Mouse (Mus musculus) neutrophil, adult 5-6 weeks (primary cell): ENCODE measurements around the gene Itk. TPM values are rescaled to one million over a fixed set of nuclear protein-coding genes. Genes with fewer than 3 reads are reported as not detected.

Experiments
- ATAC-seq: fragments of 151-379, 151-347 bp; 2 replicates; pipeline ENCODE4 v1.8.0; 2017; ENCODE audit warnings: mild to moderate bottlenecking, moderate TSS enrichment; ENCODE audit not compliant: insufficient number of reproducible peaks, poor library complexity, low FRiP score, severe bottlenecking; ENCODE audit errors: extremely low read depth
- total RNA-seq: library from RNA; stranded (forward); fragments of 200-1000 nt; gene quantifications from 2 replicates; pipeline ENCODE4 v1.2.3, GENCODE M21; 2017

Gene Itk
- total RNA-seq, 1 experiment from 2014 or later = 28.7 TPM

DNA sequence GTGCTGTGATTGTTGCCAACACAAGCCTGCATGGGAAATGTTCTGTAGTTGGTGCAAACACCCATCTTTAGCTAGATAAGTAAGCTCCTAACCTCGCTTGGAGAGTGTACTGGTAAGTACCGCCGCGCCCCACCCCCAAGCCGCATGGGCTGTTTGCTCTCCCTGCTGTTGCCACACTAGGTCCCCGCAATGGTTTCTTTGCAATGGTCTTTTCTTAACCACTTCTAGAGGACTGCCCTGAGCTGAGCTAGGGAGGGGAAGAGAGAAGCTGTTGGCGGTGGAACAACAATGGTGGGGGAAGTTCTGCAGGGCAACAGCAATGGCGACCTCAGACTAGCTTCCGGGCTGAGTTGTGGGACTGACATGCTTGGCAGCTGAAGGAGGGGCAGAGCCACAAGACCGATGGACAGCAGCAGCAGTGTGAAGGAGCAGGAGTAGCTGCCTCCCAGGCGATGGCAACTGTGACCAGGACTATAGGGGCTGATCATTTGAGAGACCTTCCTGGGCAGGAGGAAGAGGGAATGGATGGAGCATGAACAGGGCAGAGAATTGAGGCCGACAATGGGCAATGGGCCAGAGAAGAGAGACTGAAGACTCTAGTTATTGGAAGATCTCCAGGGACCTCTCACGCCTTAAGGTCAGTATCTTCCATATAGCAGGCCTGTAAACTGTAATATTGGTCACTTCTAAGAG lies 7.0 kb upstream of the Itk start, which contains the start of gene Fam71b:
Gene Fam71b, plus strand, starts transcription at position 393 of the 693 bp plus-strand sequence.
- no peak for ATAC-seq

DNA sequence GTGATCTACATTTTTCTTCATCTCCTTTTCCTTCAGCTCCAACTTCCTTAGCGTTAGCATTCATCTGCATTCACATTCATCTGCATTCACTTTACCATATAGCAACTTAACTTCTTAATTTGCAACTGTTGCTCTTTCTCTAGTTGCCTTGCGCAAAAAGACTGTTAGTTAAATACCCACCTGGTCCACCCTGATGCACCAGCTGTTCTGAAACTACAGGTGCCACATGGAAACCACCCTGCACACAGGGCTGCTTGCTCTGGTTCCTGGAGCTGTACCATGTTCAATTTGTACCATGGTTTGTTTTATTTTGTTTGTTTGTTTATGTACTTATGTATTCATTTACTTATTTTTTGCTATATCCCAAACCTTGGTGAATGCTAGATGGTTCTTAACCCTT lies 6.4 kb upstream of the Itk start:
- ATAC-seq = no peak

GRCm38 (mm10) chr11:46395088-46395487 lies 5.8 kb upstream of the Itk start:
- ATAC-seq = no peak

DNA sequence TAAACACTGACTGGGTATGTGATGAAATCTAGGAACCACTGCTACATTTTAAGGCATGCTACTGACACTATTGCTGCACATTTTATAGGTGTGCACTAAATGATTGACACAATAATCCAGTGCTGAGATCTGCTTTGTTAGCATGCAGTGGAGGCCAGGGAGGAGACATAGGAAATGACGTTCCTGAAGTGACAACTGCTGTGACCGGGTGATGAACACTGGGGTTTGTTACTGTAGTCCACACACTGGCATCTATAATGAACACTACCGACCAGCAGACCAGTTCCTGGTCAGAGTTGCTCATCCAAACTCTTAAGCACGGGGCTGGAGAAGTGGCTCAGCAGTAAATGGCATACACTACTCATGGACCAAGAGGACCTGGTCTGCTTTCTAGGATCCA lies 4.1 kb upstream of the Itk start:
- ATAC-seq = no peak

DNA sequence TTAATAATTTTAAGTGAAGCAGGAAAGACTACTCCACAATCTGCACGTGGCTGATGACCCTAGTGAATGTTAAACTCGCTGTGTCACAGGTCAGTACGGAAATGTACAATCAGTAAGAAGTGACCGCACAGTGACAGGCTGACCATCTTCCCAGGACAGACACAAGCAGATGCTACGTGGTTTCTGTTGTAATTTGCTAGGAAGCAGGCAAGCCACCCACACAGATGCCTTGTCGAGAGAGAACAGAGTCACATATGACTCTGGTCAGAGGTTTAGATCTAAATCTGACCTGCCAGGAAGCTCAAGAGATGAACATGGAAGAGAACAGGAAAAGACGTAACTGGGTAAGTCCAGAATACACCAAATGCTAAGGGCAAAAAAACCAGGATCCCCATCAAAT lies 3.6 kb upstream of the Itk start:
- ATAC-seq = no peak

DNA sequence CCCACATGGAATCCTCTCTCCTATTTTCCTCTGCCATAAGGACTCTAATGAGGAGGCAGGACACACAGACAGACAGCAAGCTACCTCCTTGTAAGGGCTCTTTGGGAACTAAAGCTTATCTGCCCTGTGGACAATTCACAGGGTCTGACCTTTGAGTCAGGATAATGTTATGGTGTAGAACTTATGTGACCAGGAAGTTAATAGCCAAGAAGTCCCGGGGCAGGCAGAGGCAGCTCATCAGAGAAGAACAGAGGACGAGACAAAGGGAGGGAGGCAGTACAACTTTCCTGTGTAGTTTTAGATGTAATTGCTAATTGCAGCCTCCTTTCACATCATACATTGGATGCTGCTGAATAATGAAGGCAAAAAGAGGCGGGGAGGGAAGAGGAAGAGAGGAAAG lies 1.3 kb upstream of the Itk start:
- ATAC-seq = no peak

DNA sequence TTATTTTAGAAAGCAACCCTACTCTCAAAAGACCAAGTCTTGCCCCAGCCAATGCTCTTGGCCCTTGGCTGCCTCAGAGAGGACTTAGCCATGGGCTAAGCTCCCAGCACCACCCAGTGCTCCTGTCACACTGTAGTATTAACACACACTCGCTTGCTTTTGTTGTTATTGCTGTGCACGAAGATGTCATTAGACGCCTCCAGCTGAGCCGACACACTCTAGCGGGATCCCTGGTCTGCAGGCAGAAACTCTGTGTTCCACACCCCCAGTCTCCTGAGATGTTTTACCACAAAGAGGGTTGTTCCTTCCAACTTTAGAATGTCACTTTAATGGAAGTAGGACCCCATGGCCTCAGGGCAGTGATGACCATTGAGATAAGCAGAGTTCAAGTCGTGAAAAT lies 877 bp downstream of the Itk start:
- no peak for ATAC-seq

GRCm38 (mm10) chr11:46387061-46387460 lies 2.3 kb downstream of the Itk start:
- no peak for ATAC-seq

GRCm38 (mm10) chr11:46386556-46386955 lies 2.8 kb downstream of the Itk start:
- ATAC-seq = no peak

DNA sequence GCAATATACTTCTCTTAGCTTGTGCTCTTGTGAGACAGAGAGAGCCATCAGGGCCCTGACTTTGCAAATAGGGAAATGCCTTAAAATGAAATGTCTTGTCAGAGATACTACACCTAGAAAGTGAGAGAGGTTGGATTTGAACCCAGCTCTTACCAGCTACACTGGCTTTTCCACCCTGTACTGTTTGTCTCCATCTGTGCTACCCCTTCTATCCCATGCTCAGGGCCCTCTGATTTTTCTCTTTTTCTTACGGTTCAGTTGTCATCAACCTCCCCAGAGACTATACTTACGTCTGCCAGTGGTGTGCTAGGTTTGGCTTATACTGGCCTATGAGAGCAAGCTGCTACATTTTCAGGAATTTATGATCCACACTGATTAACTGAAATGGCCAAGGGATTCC lies 4.4 kb downstream of the Itk start:
- no peak for ATAC-seq

DNA sequence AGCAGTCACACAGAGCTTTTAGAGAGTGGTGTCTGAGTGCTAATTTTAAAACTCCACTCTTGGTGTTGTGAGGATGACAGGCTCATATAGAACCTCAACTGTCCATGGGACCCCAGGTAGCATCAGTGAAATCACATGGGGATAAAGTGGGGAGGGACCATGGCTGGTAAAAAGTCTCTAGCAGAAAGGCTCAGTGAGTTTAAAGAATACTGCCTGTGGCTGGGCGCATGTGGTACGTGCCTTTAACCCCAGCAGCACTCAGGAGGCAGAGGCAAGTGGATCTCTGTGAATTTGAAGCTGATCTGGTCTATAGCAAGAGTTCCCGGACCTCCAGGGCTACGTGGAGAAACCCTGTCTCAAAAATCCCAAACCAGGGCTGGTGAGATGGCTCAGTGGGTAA lies 6.8 kb downstream of the Itk start:
- ATAC-seq = no peak

DNA sequence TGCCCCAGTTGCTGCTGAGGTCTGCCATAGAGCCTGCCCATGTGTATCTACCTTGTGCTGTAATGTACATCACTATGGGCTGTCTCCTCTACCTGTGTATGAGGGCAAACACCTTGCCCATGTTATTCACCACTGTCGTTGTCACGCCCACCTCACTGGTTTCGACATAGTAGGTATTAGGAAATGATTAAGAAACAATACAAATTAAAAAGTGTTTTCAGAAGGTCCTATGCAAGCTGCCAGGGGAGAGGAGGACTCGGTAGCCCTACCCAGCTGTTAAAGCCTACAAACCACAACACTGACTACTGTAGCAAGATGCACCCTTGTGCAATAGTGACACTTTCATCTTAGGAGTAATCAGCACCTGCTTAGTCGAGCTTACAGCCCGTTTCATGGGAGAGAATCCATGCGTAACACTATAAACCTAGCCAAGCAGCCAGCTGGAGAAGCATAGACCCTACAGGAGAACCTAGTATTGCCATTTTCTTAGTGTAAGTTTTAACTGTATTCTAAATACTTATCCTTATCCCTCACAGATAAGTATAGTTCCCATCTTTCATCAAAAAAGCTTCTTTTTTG lies 9.1 kb downstream of the Itk start:
- ATAC-seq = peak; percentile 23; the same call in 1 of the 2 replicates

DNA sequence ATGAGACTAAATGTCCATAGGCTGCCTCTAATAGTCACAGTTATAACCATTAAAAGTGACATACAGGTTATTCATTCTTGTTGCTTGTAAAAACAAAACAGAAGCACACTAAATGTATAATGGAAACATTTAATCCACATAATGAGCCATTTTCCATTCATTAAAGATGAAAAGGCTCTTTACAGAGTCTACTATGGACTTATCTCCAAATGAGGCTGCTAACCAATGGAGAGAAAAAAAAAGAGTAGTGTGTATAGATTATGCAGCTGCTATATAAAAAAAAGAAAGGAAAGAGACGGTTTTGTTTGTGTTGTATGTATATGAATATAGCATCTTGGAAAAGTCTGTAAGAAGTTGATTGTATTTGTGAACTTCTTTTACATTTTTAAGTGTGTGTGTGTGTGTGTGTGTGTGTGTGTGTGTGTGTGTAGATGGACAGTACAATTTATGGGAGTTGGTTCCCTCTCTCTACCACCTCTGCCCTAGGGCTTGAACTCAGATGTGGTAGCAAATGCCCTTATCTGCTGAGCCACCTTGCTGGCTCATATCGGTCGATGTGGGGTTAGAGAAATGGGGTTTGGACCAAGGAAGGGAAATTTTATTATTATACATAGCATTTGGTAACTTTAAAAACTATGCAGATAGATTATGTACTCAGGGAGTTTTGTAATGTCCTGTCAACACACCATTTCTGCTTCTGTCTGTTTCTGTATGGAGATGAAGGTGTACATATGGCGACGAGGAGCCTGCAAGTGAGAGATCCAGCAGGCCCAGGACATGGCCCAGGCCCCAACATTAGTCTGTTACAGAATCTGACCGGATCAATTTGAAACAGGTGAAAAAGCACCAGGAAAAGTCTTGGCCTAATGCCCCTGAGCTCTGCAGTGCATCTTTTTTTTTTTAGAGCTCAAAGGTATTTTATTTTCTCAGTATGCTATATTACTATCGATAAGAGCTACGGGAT lies 11.2 kb downstream of the Itk start:
- ATAC-seq = no peak

DNA sequence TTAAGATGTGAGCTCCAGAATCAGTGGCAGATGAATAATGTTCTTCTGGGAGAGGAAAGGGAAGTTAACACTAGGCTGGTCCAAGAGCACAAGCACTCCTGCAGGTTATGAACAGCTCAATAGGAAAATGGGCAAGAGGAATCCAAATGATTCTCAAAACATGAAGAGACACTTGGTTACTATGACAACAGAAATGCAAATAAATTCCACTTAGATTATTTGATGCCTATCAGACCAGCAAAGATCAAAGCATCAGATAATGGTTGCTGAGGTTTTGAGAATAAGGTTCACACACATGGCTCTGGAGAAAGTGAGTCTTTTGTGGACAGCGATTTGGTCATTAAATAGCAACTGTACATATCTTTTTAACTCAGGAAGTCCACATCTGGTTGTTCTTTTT lies 12.0 kb downstream of the Itk start:
- ATAC-seq = no peak

GRCm38 (mm10) chr11:46375015-46375414 lies 14.3 kb downstream of the Itk start:
- ATAC-seq = no peak

- peak; percentile 61 for ATAC-seq
Measured at GRCm38 (mm10) chr11:46373071-46374030, 16.0 kb downstream of the Itk start.

DNA sequence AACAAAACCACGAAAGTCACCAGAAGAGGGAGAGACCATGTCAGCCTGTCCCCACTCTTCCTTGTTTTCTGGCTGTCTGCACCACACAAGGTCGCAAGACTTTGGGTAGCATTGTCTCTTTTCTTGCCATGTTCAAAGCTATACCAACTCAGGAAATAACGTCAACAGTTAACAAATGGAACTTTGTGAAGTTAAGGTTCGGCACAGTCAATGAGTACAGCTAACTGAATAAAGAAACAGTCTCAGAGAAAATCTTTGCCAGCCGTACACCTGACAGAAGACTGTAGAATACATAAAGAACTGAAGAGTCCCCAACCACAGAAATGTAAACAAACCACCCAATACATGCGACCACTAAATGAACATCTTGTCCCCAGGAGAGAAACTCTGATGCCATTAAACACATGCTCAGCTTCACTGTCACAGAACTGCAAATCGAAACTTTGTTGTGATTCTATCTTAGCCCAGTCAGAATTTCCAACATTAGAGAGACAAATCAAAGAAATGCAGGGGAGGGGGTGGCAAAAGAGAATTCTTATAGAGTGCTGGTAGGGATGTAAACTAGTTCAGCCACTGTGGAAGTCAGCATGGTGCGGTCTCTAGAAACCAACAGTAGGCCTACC lies 16.9 kb downstream of the Itk start:
- ATAC-seq = peak; percentile 11; the same call in 1 of the 2 replicates

- ATAC-seq = no peak
Measured at GRCm38 (mm10) chr11:46371250-46371649, 18.1 kb downstream of the Itk start.
